Mouse (Mus musculus): Measurements from ENCODE around the gene Srrm1.

The Srrm1 gene

DNA sequence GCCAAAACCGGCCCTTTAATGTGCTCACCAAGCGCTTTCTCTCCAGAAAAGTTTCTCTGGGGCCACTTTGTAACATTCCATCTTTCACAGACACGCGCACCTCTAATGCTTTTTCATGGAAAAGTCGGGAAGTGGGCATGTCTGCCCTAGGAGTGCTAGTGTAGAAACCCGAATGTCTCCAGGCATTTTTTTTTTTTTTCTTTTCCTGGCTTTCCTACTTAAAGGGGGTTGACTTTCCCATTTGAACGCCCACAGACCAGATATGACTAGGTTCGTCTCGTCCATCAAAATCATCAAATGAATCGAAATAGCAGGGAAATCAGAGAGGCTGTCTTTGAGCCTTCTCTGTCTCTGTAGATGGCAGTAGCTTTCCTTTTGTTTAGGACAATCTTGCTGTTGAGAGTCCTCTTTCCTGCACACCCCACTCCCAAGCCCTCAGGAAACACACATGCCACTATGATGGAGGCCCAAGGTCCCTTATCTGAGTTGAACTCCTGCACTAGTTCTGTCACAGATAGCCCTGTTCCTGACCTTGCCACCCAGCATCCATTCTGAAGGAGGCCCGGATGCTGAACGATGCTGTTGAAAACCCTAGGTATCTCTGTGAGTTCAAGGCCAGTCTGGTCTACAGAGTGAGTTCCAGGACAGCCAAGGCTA is 801 bp upstream of the Srrm1 start:
- DNase-seq = peak; percentile 12

DNA sequence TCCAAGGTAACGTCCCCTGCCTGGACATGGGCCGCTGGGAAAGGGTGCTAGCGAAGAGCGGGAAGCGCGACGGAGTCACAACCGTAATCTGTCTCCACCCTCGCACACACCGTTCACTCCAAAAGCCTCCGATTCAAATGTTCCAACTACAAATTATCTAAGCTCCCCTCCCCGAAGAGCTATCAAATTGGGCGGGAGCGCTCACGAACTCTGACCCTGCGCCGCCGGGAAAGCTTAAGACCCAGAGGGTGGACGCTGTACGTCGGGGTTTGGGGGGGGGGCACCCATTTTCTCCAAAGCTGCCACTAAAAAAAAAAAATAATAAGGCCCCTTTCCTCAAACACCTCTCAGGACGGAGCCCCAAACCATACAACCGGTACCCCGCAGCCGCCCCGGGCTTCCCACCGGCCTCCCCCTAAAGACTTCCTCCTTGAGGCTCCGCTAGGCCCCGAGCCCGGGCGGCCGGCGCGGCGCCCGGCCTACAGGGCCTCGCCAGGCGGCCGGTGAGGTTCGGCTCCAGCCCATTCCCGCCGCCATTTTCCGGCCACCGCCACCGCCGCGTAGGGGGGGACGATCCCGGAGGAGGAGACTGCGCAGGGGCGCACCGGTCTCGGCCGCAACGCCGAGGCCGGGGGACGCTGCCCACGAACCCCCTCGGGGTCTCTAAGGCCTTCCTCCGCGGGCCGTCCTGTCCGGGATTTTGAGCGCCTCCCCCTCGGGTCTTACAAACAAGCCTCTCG is 625 bp downstream of the Srrm1 start:
- no peak for DNase-seq

GRCm38 (mm10) chr4:135337376-135337942 is 15.7 kb downstream of the Srrm1 start:
- DNase-seq = no peak

GRCm38 (mm10) chr4:135336023-135336357 is 17.1 kb downstream of the Srrm1 start:
- DNase-seq = no peak

DNA sequence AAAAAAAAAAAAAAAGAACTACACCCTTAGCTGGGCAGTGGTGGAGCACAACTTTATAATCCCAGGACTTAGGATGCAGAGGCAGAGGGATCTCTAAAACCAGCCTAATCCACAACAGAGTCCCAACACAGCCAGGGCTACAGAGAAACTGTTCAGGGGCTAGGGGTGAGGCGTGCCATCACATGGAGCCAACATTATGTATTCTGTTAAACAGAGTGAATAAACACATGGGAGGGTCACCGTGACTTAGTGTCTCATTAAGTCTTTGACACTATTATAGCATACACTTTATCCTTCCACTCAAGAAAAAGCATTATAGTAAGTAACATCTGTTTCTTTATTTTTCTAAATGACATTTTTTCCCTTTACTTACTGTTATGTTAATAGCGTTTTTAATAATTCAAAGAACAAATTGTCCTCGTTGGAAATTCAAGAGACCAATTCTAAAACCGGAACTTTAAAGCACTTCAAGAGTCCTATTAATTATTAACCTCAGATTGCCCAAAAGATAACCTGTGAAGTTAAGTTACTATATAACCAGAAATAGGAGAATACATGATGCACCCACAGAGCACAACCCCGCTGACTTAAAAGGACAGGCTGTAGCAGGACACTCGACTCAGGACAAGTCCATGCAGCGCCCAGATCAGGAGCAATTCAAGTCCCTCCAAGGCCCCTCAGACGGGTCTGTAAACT is 17.6 kb downstream of the Srrm1 start:
- DNase-seq = no peak

GRCm38 (mm10) chr4:135326469-135326868 is 26.7 kb downstream of the Srrm1 start:
- DNase-seq = no peak

DNA sequence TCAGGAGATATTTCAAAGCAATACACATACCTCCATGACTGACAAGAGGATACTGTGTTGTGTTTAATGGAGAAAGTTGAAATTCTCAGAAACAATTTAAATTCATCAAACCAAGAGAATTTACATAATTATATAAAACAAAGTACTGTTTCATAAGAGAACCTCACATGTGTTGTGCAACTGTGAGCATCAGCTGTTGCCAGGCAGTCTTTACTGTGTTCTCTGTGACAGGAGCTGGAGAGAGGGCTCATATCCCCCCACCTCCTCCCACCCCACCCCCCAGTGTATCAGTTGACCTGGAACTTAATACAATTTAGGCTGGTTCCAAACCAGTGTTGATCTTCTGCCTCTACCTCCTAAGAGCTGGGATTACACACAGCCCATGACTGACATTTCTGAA is 27.1 kb downstream of the Srrm1 start:
- no peak for DNase-seq

GRCm38 (mm10) chr4:135323021-135323420 is 30.1 kb downstream of the Srrm1 start:
- DNase-seq = no peak

GRCm38 (mm10) chr4:135317966-135318365 is 35.2 kb downstream of the Srrm1 start:
- peak; percentile 66 for DNase-seq

DNA sequence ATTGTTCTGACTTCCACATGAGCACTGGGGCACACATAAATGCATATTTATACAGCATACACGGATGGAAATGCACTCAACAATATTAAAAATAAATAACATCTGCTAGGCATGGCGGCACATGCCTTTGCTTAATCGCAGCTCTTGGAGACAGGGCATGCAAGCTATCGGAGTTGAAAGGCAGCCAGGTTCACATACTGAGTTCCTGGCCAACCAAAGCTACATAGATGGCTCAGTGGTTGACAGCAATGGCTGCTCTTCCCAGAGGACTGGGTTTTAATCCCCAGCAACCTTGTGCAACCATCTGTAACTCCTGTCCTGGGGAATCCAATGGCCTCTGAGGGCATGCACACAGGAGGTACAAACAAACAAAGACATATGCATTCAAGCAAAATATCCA is 35.6 kb downstream of the Srrm1 start:
- DNase-seq = no peak

- DNase-seq = no peak
These were observed 37.8 kb downstream of the Srrm1 start for GRCm38 (mm10) chr4:135315287-135315686.

- no peak for DNase-seq
These were observed 38.7 kb downstream of the Srrm1 start for GRCm38 (mm10) chr4:135314419-135314832.

DNA sequence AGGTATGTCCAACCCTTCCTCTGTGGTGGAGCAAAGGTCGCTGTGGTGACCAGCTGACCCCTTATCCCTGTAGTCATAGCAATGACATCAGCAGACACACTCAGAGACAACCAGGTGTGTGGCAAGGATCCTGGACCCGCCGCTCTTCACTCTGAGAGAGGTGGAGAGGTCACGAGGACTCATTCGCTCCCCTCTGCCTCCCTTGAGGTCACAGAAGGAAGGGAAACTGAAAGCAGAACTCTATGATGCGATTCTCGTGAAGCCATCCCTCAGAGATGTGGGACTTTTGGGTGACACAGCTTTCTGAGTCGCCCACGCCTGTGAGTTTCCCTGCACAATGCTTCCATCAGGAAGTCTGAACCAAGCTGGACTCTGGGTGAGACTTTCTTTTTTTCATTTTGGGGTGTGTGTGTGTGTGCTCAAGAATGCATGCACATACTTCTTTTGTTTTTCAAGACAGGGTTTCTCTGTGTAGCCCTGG is 39.3 kb downstream of the Srrm1 start:
- peak; percentile 34 for DNase-seq

DNA sequence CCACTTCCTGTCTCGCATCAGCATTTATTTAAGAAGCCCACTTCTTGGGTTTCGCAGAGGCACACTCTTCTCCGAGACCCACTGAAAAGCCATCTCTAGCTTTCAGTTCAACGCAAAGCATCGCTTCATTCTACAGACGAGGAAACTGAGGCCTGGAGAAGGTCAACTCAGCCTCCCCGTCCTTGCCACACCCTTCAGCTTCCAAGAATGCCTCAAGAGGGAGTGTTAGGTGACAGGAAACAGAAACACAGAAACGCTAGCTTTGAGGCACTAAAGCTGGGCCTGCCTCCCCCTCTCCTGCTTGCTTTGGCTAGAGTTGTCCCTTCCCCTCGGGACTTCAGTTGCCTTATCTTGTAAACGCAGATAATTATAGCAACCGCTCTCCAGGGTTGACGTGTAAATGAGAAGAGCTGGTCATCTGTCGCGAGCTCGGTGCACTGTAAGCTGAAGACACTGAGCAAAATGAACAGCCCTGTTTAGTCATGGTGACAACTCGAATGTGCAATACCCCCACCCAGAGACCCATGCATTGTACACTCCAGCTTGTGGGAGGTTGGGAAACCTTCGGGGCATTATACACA is 39.9 kb downstream of the Srrm1 start:
- no peak for DNase-seq

GRCm38 (mm10) chr4:135312706-135313105 is 40.4 kb downstream of the Srrm1 start:
- no peak for DNase-seq

GRCm38 (mm10) chr4:135310371-135310770 is 42.8 kb downstream of the Srrm1 start:
- DNase-seq = no peak

- no peak for DNase-seq
These were observed 43.4 kb downstream of the Srrm1 start for GRCm38 (mm10) chr4:135309726-135310125.

- no peak for DNase-seq
These were observed 43.9 kb downstream of the Srrm1 start for GRCm38 (mm10) chr4:135309112-135309659.

DNA sequence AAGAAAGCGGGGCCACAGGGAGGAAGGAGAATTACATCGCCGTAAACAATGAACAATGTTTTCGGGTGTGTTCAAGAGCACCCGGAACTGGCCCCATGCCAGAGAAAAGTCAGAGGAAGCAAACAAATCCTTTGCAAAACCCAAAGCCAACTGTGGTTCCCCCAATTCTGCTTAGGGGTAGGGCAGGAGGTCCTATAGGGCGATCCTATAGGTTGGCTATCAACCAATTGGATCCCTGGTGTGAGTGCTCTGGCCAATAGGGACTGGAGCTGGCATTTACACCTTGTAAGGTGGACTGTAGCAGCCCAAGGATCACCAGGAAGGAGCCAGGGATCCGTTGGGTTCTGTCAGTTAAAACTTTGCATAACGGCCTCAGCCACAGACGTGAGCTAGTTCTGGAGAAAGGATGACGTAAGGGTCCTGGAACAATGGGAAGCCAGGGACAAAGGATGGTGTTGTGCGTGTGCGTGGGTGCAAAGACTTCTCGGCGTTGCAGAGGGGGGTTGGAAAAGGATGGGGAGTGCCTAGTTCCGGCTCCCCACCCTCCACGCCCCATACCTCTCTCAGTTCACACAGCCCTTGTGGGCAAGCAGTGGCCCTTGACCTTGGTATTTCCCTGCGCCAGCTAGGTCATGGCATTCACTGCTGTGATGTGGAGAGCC is 46.0 kb downstream of the Srrm1 start:
- DNase-seq = no peak

- DNase-seq = no peak
These were observed 46.6 kb downstream of the Srrm1 start for GRCm38 (mm10) chr4:135306533-135306932.

DNA sequence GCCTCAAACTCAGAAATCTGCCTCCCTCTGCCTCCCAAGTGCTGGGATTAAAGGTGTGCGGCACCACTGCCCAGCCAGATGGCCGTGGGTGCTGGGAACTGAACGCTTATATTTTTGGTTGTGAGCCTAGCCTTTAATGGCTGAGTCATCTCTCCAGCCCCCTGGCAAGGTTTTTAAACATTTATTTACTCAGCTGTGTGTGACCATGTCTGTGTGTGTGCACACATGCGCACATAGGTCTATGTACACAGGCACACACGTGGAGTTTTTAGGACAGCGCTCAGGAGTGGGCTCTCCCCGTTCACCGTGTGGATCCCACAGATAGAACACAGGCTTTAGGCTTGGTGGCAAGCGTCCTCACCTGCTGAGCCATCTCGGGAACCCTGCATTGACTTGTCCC is 50.9 kb downstream of the Srrm1 start:
- no peak for DNase-seq

DNA sequence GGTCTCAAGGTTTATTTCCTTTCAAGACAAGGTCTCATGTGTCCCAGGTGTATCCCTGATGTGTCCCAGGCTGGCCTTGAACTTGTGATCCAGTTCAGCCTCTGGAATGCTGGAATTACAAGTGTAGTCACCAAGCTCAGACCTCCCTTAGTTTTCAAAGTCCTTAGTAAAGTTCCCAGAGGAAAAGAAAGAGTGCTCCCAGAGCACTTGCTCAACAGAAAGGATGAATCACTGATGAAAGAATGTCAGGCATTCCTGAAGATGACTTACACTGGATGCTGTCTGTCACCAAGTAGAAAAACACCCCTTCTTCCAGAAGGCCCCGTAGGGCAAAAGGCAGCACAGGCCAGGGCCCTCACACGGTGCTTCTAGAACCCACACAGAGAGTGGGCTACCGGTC is 52.0 kb downstream of the Srrm1 start:
- DNase-seq = no peak

Data from thymus, postnatal 14 days (tissue).